In genomic region chr2:163438246-163438618, GRCm38 (mm10) we compare ENCODE assay signal across 8 mouse cellular contexts. TPM values are rescaled to one million over a fixed set of nuclear protein-coding genes. Genes with fewer than 3 reads are reported as not detected.
A peak's percentile ranks its signal among the peaks of the same experiment; 100 is the strongest.
DNase-seq lines count a peak whose midpoint lies in the region; ATAC-seq and TF ChIP-seq lines count a peak whose summit lies in the region.

Gene Gdap1l1, plus strand, starts transcription at chr2:163438476.

- H3K4me1 ChIP-seq in heart, embryonic 12.5 days (replicated peaks): peaks cover 7% of the 10 kb centered on the region
- no peaks in the 10 kb centered on the region for H3K4me1 ChIP-seq in embryonic fibroblast, embryonic 13.5 days (ENCODE audit: control insufficient read depth, insufficient read depth, low read length)
- peaks cover 4% of the 10 kb centered on the region; the same call in 1 of the 2 replicates for H3K4me1 ChIP-seq in midbrain, embryonic 11.5 days (ENCODE audit: control insufficient read depth, insufficient read depth, low read length)
- no peaks in the 10 kb centered on the region for H3K4me1 ChIP-seq in stomach, postnatal 0 days (replicated peaks; ENCODE audit: control insufficient read depth, insufficient read depth)

- no peak within 1 kb of the TSS for H3K27ac ChIP-seq in heart, embryonic 12.5 days (ENCODE audit: poor library complexity, severe bottlenecking)
- H3K27ac ChIP-seq in embryonic fibroblast, embryonic 13.5 days (ENCODE audit: insufficient read depth, low read length): no peak within 1 kb of the TSS
- H3K27ac ChIP-seq in midbrain, embryonic 11.5 days (ENCODE audit: low read depth, low read length): peak within 1 kb of the TSS; percentile 51; the same call in 1 of the 2 replicates
- no peak within 1 kb of the TSS for H3K27ac ChIP-seq in stomach, postnatal 0 days (replicated peaks)

- 0 out of 2 replicates have a peak, but pooled peaks have one; percentile 14 for TF ChIP-seq POLR2A in brain, embryonic 14.5 days (IDR thresholded peaks at IDR 0.05; ENCODE audit: borderline replicate concordance, extremely low read depth, insufficient read depth, insufficient read length, poor library complexity, severe bottlenecking)
- no peak for TF ChIP-seq POLR2A in embryonic fibroblast, embryonic 13.5 days (IDR thresholded peaks at IDR 0.05; ENCODE audit: low read depth, low read length)

- TF ChIP-seq CTCF in brain, embryonic 14.5 days (IDR thresholded peaks at IDR 0.05; ENCODE audit: borderline replicate concordance, extremely low read depth, insufficient read depth, insufficient read length): no peak
- no peak for TF ChIP-seq CTCF in embryonic fibroblast, embryonic 13.5 days (IDR thresholded peaks at IDR 0.05; ENCODE audit: borderline replicate concordance, insufficient read depth, low read length)
- no peak for TF ChIP-seq CTCF in stomach, postnatal 0 days (IDR thresholded peaks at IDR 0.05; ENCODE audit: low read depth)

- peak within 1 kb of the TSS; percentile 34 for H3K4me3 ChIP-seq in heart, embryonic 12.5 days
- peak within 1 kb of the TSS; percentile 4 for H3K4me3 ChIP-seq in embryonic fibroblast, embryonic 13.5 days (ENCODE audit: insufficient read depth, low read length)
- H3K4me3 ChIP-seq in midbrain, embryonic 11.5 days (ENCODE audit: low read depth, low read length): peak within 1 kb of the TSS; percentile 55
- peak within 1 kb of the TSS; percentile 33 for H3K4me3 ChIP-seq in stomach, postnatal 0 days (ENCODE audit: low read depth, low read length)

- H3K27me3 ChIP-seq in heart, embryonic 12.5 days (replicated peaks): peaks cover 43% of the 10 kb centered on the region
- no peaks in the 10 kb centered on the region for H3K27me3 ChIP-seq in midbrain, embryonic 11.5 days (ENCODE audit: control insufficient read depth, insufficient read depth, low read length)
- H3K27me3 ChIP-seq in stomach, postnatal 0 days (ENCODE audit: control insufficient read depth, insufficient read depth, low read length): no peaks in the 10 kb centered on the region

- H3K9ac ChIP-seq in heart, embryonic 12.5 days: no peak within 1 kb of the TSS
- peak within 1 kb of the TSS; percentile 83 for H3K9ac ChIP-seq in midbrain, embryonic 11.5 days (ENCODE audit: low read length)
- H3K9ac ChIP-seq in stomach, postnatal 0 days (ENCODE audit: low read length): no peak within 1 kb of the TSS

- H3K9me3 ChIP-seq in heart, embryonic 12.5 days (replicated peaks): no peaks in the 10 kb centered on the region
- no peaks in the 10 kb centered on the region for H3K9me3 ChIP-seq in midbrain, embryonic 11.5 days (ENCODE audit: control insufficient read depth, low read length)
- H3K9me3 ChIP-seq in stomach, postnatal 0 days (ENCODE audit: control insufficient read depth, low read length): no peaks in the 10 kb centered on the region

- under 1% methylated on average over 18 of the region's 18 CpGs for WGBS in heart, embryonic 12.5 days
- 0% methylated on average over 16 of the region's 18 CpGs for WGBS in midbrain, embryonic 11.5 days
- WGBS in stomach, postnatal 0 days: 2% methylated on average over 15 of the region's 18 CpGs

- no peak for ATAC-seq in heart, embryonic 12.5 days (ENCODE audit: insufficient number of reproducible peaks, low FRiP score)
- ATAC-seq in midbrain, embryonic 11.5 days (ENCODE audit: low FRiP score): peak; percentile 86
- peak; percentile 38; the same call in 1 of the 2 replicates for ATAC-seq in stomach, postnatal 0 days (ENCODE audit: low FRiP score, low TSS enrichment)

- H3K4me2 ChIP-seq in heart, embryonic 12.5 days: peak within 1 kb of the TSS; percentile 65
- H3K4me2 ChIP-seq in midbrain, embryonic 11.5 days: peak within 1 kb of the TSS; percentile 81
- peak within 1 kb of the TSS; percentile 44 for H3K4me2 ChIP-seq in stomach, postnatal 0 days (replicated peaks; ENCODE audit: low read depth)

- TF ChIP-seq EP300 in stomach, postnatal 0 days (optimal IDR thresholded peaks at IDR 0.05): no peak

- no peaks in the 10 kb centered on the region for H3K36me3 ChIP-seq in heart, embryonic 12.5 days
- H3K36me3 ChIP-seq in midbrain, embryonic 11.5 days (ENCODE audit: control insufficient read depth, insufficient read depth, low read length): no peaks in the 10 kb centered on the region
- no peaks in the 10 kb centered on the region for H3K36me3 ChIP-seq in stomach, postnatal 0 days (ENCODE audit: control insufficient read depth, insufficient read depth, low read length)

- no peak for DNase-seq in heart, adult 9 months (ENCODE audit: low spot score in 2 of 2)
- DNase-seq in brain, embryonic 14.5 days (ENCODE audit: low read depth): peak; percentile 92
- DNase-seq in layer of hippocampus, adult 11-12 months (ENCODE audit: low spot score): peak; percentile 76
- DNase-seq in midbrain, embryonic 11.5 days (ENCODE audit: low spot score, missing footprints): peak; percentile 92
- no peak for DNase-seq in stomach, postnatal 0 days (ENCODE audit: low spot score)
- no peak for DNase-seq in urinary bladder, adult 2 months (ENCODE audit: low spot score)

RNA-seq across cellular contexts. Expression of gene Gdap1l1, which starts in this region (rescaled TPM):
- 0.19 and 0.63 TPM in 2 replicates for polyA plus RNA-seq in heart, embryonic 12.5 days (2016; fragmentation: Nextera tagmentation; extraction: Ambion mirVana)
- 142 and 170 TPM in 2 replicates for polyA plus RNA-seq in brain, embryonic 14.5 days (2012; rRNA removed)
- polyA plus RNA-seq in embryonic fibroblast, embryonic 13.5 days (2011; ENCODE audit: insufficient read length, low read depth, missing spikeins): 0.86 TPM in 1 of 2 replicates, not detected in the other
- polyA plus RNA-seq in midbrain, embryonic 11.5 days (2014; fragmentation: Nextera tagmentation; extraction: Ambion mirVana): 42.8 and 42.9 TPM in 2 replicates
- polyA plus RNA-seq in stomach, postnatal 0 days (2015; fragmentation: Nextera tagmentation; extraction: Ambion mirVana): 1.9 and 2.7 TPM in 2 replicates
- 0.30 and 0.44 TPM in 2 replicates for polyA plus RNA-seq in urinary bladder, adult 2 months (2012; rRNA removed)

Comparison
In these comparisons a context has a peak if more than half of its experiments do, and no peak if none do; other contexts are left out.
1. RNA of gene Gdap1l1 (polyA plus RNA-seq): 142 to 170 TPM in brain, embryonic 14.5 days and 42.8 to 42.9 TPM in midbrain, embryonic 11.5 days; 1.9 to 2.7 TPM in stomach, postnatal 0 days, 0.86 TPM in embryonic fibroblast, embryonic 13.5 days, 0.30 to 0.44 TPM in urinary bladder, adult 2 months and 0.19 to 0.63 TPM in heart, embryonic 12.5 days; every median in the first group is over 10 times any median in the second.
2. H3K4me3 ChIP-seq: peak in every context shown above with its lines; median percentile 55 in midbrain, embryonic 11.5 days; 34 in heart, embryonic 12.5 days; 33 in stomach, postnatal 0 days; 4 in embryonic fibroblast, embryonic 13.5 days.
3. DNase-seq: peak in brain, embryonic 14.5 days (single experiment), layer of hippocampus, adult 11-12 months (single experiment) and midbrain, embryonic 11.5 days (single experiment); none in heart, adult 9 months (0 of 2), stomach, postnatal 0 days (single experiment) and urinary bladder, adult 2 months (single experiment).
4. Peak in every context shown above with its lines, with median percentiles within 50 percentile points of each other: H3K4me2 ChIP-seq.